11 mouse cellular contexts compared by ENCODE assay signal in the genomic region with DNA sequence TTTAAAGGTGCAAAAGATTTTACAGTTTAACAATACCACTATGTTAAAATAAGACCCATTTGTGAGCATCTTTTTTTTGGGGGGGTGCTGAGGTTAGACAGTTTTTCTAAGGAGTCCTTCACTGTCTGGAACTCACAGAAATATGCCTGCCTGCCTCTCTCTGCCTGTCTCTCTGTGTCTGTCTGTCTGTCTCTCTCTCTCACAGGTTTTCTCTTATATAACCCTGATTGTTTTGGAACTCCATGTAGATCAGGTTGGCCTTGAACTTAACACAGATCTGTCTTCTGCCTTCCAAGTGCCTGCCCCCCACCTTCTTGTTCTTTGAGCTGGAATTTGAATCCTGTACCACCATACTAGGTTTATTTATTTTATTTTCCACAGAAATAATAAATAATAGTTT. TPM values are rescaled to one million over a fixed set of nuclear protein-coding genes. Genes with fewer than 3 reads are reported as not detected.
DNase-seq lines count a peak whose midpoint lies in the region; ATAC-seq and TF ChIP-seq lines count a peak whose summit lies in the region.
"Had no signal": no experiment of that assay in that cellular context is flagged by ENCODE, and none has a peak within 500 bp of the region (broad histone marks: within the 10 kb centered on the region; RNA-seq: fewer than 3 reads in every experiment).

No protein-coding gene starts in this region.

- peak overlapping the region; percentile 58 for H3K4me2 ChIP-seq in kidney, embryonic 14.5 days (replicated peaks; ENCODE audit: low read depth, low read length)
- peak overlapping the region; percentile 68 for H3K4me2 ChIP-seq in embryonic facial prominence, embryonic 13.5 days
- H3K4me2 ChIP-seq in limb, embryonic 14.5 days (replicated peaks; ENCODE audit: low read depth, low read length, severe bottlenecking), result peak overlapping the region; percentile 67; the same call in 1 of the 2 replicates

- no peak for ATAC-seq in erythroblast, adult 5-6 weeks (replicated peaks; ENCODE audit: low FRiP score, poor library complexity, severe bottlenecking)
- no peak for ATAC-seq in kidney, embryonic 14.5 days (ENCODE audit: low FRiP score, low TSS enrichment)
- no peak for ATAC-seq in embryonic facial prominence, embryonic 13.5 days (ENCODE audit: insufficient number of reproducible peaks, insufficient read depth, low FRiP score, low TSS enrichment, low read depth)
- ATAC-seq in limb, embryonic 14.5 days (ENCODE audit: low FRiP score, low read depth), result no peak

- no peaks in the 10 kb centered on the region for H3K36me3 ChIP-seq in erythroblast, embryonic 14.5 days (ENCODE audit: control insufficient read depth)
- H3K36me3 ChIP-seq in kidney, embryonic 14.5 days (ENCODE audit: control insufficient read depth, insufficient read depth, low read length), result no peaks in the 10 kb centered on the region
- no peaks in the 10 kb centered on the region for H3K36me3 ChIP-seq in embryonic facial prominence, embryonic 13.5 days
- H3K36me3 ChIP-seq in limb, embryonic 14.5 days (ENCODE audit: control insufficient read depth, insufficient read depth, low read length), result no peaks in the 10 kb centered on the region

- peak overlapping the region; percentile 16 for H3K4me3 ChIP-seq in erythroblast, embryonic 14.5 days (replicated peaks)
- no peak overlapping the region for H3K4me3 ChIP-seq in kidney, embryonic 14.5 days (ENCODE audit: low read length)
- H3K4me3 ChIP-seq in embryonic facial prominence, embryonic 13.5 days, result no peak overlapping the region
- no peak overlapping the region for H3K4me3 ChIP-seq in limb, embryonic 14.5 days (replicated peaks; ENCODE audit: low read length)

- H3K27me3 ChIP-seq in erythroblast, embryonic 14.5 days (ENCODE audit: control insufficient read depth), result no peaks in the 10 kb centered on the region
- no peaks in the 10 kb centered on the region for H3K27me3 ChIP-seq in kidney, embryonic 14.5 days (ENCODE audit: control insufficient read depth, insufficient read depth, low read length)
- H3K27me3 ChIP-seq in embryonic facial prominence, embryonic 13.5 days, result no peaks in the 10 kb centered on the region
- no peaks in the 10 kb centered on the region for H3K27me3 ChIP-seq in limb, embryonic 14.5 days (ENCODE audit: control insufficient read depth, insufficient read depth, low read length)

- no peak overlapping the region for H3K9ac ChIP-seq in kidney, embryonic 14.5 days (ENCODE audit: low read depth, low read length)
- H3K9ac ChIP-seq in embryonic facial prominence, embryonic 13.5 days, result no peak overlapping the region
- no peak overlapping the region for H3K9ac ChIP-seq in limb, embryonic 14.5 days (ENCODE audit: low read depth, low read length, severe bottlenecking)

- DNase-seq in kidney, postnatal 4 days, result no peak
- no peak for DNase-seq in limb, embryonic 14.5 days (ENCODE audit: low spot score)
- no peak for DNase-seq in ovary, postnatal 36 days (ENCODE audit: low spot score)
- DNase-seq in c-Kit-positive CD71-positive TER-119-positive erythroid progenitor cells, embryonic 14.5 days (ENCODE audit: low spot score), result no peak
- DNase-seq: kidney, postnatal 36 days had no signal

- peaks cover 24% of the 10 kb centered on the region for H3K4me1 ChIP-seq in erythroblast, embryonic 14.5 days (ENCODE audit: control insufficient read depth)
- H3K4me1 ChIP-seq in kidney, embryonic 14.5 days (ENCODE audit: control insufficient read depth, insufficient read depth, low read length), result 0 out of 2 replicates have a peak, but pooled peaks cover 5% of the 10 kb centered on the region
- H3K4me1 ChIP-seq in embryonic facial prominence, embryonic 13.5 days, result peaks cover 7% of the 10 kb centered on the region
- peaks cover 7% of the 10 kb centered on the region; the same call in 1 of the 2 replicates for H3K4me1 ChIP-seq in limb, embryonic 14.5 days (ENCODE audit: control insufficient read depth, insufficient read depth, low read length)

- H3K9me3 ChIP-seq in erythroblast, embryonic 14.5 days (ENCODE audit: control insufficient read depth, low read length), result no peaks in the 10 kb centered on the region
- H3K9me3 ChIP-seq in kidney, embryonic 14.5 days (ENCODE audit: control insufficient read depth, low read length), result no peaks in the 10 kb centered on the region
- H3K9me3 ChIP-seq in embryonic facial prominence, embryonic 13.5 days, result no peaks in the 10 kb centered on the region
- H3K9me3 ChIP-seq in limb, embryonic 14.5 days (ENCODE audit: control insufficient read depth, low read length), result no peaks in the 10 kb centered on the region

- TF ChIP-seq POLR2A in limb, embryonic 14.5 days (IDR thresholded peaks at IDR 0.05; ENCODE audit: borderline replicate concordance, extremely low read depth, insufficient read depth, insufficient read length), result no peak

- H3K27ac ChIP-seq in kidney, embryonic 14.5 days (ENCODE audit: low read depth, low read length), result no peak overlapping the region
- H3K27ac ChIP-seq in embryonic facial prominence, embryonic 13.5 days, result no peak overlapping the region
- no peak overlapping the region for H3K27ac ChIP-seq in limb, embryonic 14.5 days (replicated peaks; ENCODE audit: low read depth, low read length)
- H3K27ac ChIP-seq: macrophage had no signal

RNA-seq across cellular contexts. Expression of gene Ube2g1, which starts 2.2 kb away (rescaled TPM):
- polyA plus RNA-seq in erythroblast, embryonic 14.5 days (2012), result 1.4 and 1.5 TPM in 2 replicates
- 10.0 and 16.3 TPM in 2 replicates for total RNA-seq in erythroblast, adult 5-6 weeks (2015; ENCODE audit: low replicate concordance)
- 9.4 and 9.8 TPM in 2 replicates for total RNA-seq in erythroblast, adult 5-6 weeks (2017; ENCODE audit: low replicate concordance)
- 68.1 and 82.1 TPM in 2 replicates for polyA plus RNA-seq in kidney, embryonic 14.5 days (2014; fragmentation: Nextera tagmentation; extraction: Ambion mirVana)
- polyA plus RNA-seq in embryonic facial prominence, embryonic 13.5 days (2015; fragmentation: Nextera tagmentation; extraction: Ambion mirVana), result 75.3 and 84.7 TPM in 2 replicates
- 30.4 and 30.5 TPM in 2 replicates for polyA plus RNA-seq in limb, embryonic 14.5 days (2012; rRNA removed)
- 69.7 and 74.8 TPM in 2 replicates for polyA plus RNA-seq in limb, embryonic 14.5 days (2014; fragmentation: Nextera tagmentation; extraction: Ambion mirVana)

RNA-seq across cellular contexts. Expression of gene Spns3, which starts 58.9 kb away (rescaled TPM):
- 0.07 and 0.14 TPM in 2 replicates for polyA plus RNA-seq in erythroblast, embryonic 14.5 days (2012)
- 0.58 and 4.2 TPM in 2 replicates for total RNA-seq in erythroblast, adult 5-6 weeks (2015; ENCODE audit: low replicate concordance)
- total RNA-seq in erythroblast, adult 5-6 weeks (2017; ENCODE audit: low replicate concordance), result 1.5 and 5.1 TPM in 2 replicates
- polyA plus RNA-seq in kidney, embryonic 14.5 days (2014; fragmentation: Nextera tagmentation; extraction: Ambion mirVana), result 0.20 and 0.29 TPM in 2 replicates
- 0.27 and 0.37 TPM in 2 replicates for polyA plus RNA-seq in embryonic facial prominence, embryonic 13.5 days (2015; fragmentation: Nextera tagmentation; extraction: Ambion mirVana)
- 0.41 and 0.50 TPM in 2 replicates for polyA plus RNA-seq in limb, embryonic 14.5 days (2012; rRNA removed)
- 0.62 and 0.68 TPM in 2 replicates for polyA plus RNA-seq in limb, embryonic 14.5 days (2014; fragmentation: Nextera tagmentation; extraction: Ambion mirVana)
- polyA plus RNA-seq: macrophage; stomach, embryonic 14.5 days had no signal

Comparison
In these comparisons a context has a peak if more than half of its experiments do, and no peak if none do; other contexts are left out.
1. RNA of gene Ube2g1, which starts 2.2 kb away (polyA plus RNA-seq): 68.1 to 82.1 TPM in kidney, embryonic 14.5 days, 75.3 to 84.7 TPM in embryonic facial prominence, embryonic 13.5 days and 30.4 to 74.8 TPM in limb, embryonic 14.5 days; 1.4 to 1.5 TPM in erythroblast, embryonic 14.5 days; every median in the first group is over 10 times any median in the second.
2. Peak in every context shown above with its lines, with median percentiles within 50 percentile points of each other: H3K4me2 ChIP-seq.